Mouse (Mus musculus) lung, embryonic 14.5 days (tissue): ENCODE results near the gene Snx20. TPM values are rescaled to one million over a fixed set of nuclear protein-coding genes. Genes with fewer than 3 reads are reported as not detected.
A peak's percentile ranks its signal among the peaks of the same experiment; 100 is the strongest.

Source experiments
- ATAC-seq: fragments of 200-750 bp; cut with Nextera tagmentation; 2 replicates; pipeline ENCODE4 v1.8.0; 2017; ENCODE audit warnings: mild to moderate bottlenecking, moderate TSS enrichment, moderate library complexity; ENCODE audit not compliant: insufficient read depth
- DNase-seq: peaks from one replicate; pipeline ENCODE4 v3.0.0-alpha.2; 2015
- H3K27ac ChIP-seq: fragments of 300-500 bp; sonication (generic); 2 replicates; pipeline ENCODE4 v1.5.1; 2014; ENCODE audit warnings: low read depth, mild to moderate bottlenecking, moderate library complexity
- H3K27me3 ChIP-seq: fragments of 300-500 bp; sonication (generic); 2 replicates; pipeline ENCODE4 v1.6.1; 2014; ENCODE audit warnings: low read length, control low read depth; ENCODE audit not compliant: insufficient read depth
- H3K36me3 ChIP-seq: fragments of 300-500 bp; sonication (generic); 2 replicates; pipeline ENCODE4 v1.6.1; 2014; ENCODE audit warnings: control low read depth; ENCODE audit not compliant: insufficient read depth
- H3K4me1 ChIP-seq: fragments of 300-500 bp; sonication (generic); 2 replicates; pipeline ENCODE4 v1.6.1; 2014; ENCODE audit warnings: antibody characterized with exemption, control low read depth; ENCODE audit not compliant: insufficient read depth
- H3K4me2 ChIP-seq: fragments of 300-500 bp; sonication (generic); 2 replicates; pipeline ENCODE4 v1.6.1; 2014; ENCODE audit warnings: mild to moderate bottlenecking
- H3K4me3 ChIP-seq: fragments of 300-500 bp; sonication (generic); 2 replicates; pipeline ENCODE4 v1.5.1; 2014; ENCODE audit warnings: low read depth, low read length
- H3K9ac ChIP-seq: fragments of 300-500 bp; sonication (generic); 2 replicates; pipeline ENCODE4 v1.6.1; 2014
- H3K9me3 ChIP-seq: fragments of 300-500 bp; sonication (generic); 2 replicates; pipeline ENCODE4 v1.6.1; 2016; ENCODE audit warnings: low read depth, low read length, control low read depth
- CTCF ChIP-seq: IDR thresholded peaks from 2 replicates; pipeline ENCODE4 v1.5.1; 2016; ENCODE audit warnings: antibody characterized with exemption, low read depth
- WGBS: fragments of 180-500 bp; shearing (Covaris S2); extraction: QIAGEN DNeasy Blood & Tissue Kit; methylation state at CpG from one replicate; pipeline ENCODE4 v1.1.7; 2014; 5-methylcytosine and 5-hydroxymethylcytosine counted together
- polyA plus RNA-seq: library from polyadenylated mRNA; unstranded; fragments of >200 nt; fragmentation: Nextera tagmentation; extraction: Ambion mirVana; gene quantifications from 2 replicates; pipeline ENCODE4 v1.2.1, GENCODE M21; 2014

Snx20 gene
- polyA plus RNA-seq, 1 experiment from 2014 or later, result 2.9 TPM

- no peak for TF ChIP-seq CTCF
- peak; percentile 95 for ATAC-seq
These were observed 31.6 kb downstream of the Snx20 start for GRCm38 (mm10) chr8:88604065-88605038.

DNA sequence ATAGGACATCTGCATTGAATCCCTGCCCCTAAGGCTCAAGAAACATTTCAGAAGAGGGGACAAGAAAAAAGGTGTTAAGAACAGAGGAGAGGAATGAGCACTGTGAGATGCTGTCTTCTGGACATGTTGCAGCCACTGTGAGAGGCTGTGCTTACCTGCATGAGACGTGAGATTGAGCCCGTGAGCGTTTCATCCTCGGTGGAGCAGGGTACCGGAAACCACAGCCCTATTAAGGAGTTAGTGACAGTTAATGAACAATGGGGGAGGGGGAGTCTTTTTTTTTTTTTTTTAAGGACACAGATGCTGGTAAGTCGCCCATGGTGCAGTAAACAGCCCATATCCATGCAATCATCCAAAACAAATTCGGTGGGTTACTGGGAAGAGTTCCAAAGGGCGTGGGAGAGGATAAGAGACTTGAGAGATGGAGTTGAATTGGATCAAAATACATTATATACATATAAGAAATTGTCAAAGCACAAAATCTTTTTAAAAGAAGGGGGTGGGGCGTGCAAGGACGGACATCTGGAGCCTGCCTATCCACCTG is 32.4 kb downstream of the Snx20 start:
- TF ChIP-seq CTCF, result no peak
- DNase-seq (peak; percentile 68), ATAC-seq (peak; percentile 18; the same call in 1 of the 2 replicates)
- no peak overlapping the region; the same call in 1 of the 2 replicates for H3K9ac ChIP-seq
- peak overlapping the region; percentile 64 for H3K27ac ChIP-seq
- peaks cover 12% of the 10 kb centered on the region for H3K4me1 ChIP-seq
- no peaks in the 10 kb centered on the region for H3K27me3 ChIP-seq
- H3K4me3 ChIP-seq, result peak overlapping the region; percentile 18; the same call in 1 of the 2 replicates
- H3K36me3 ChIP-seq, result no peaks in the 10 kb centered on the region
- peak overlapping the region; percentile 59 for H3K4me2 ChIP-seq
- 10% methylated on average over 10 of the region's 10 CpGs for WGBS
- H3K9me3 ChIP-seq, result no peaks in the 10 kb centered on the region

More at GRCm38 (mm10) chr8:88604065-88605038, 31.6 kb downstream of the Snx20 start:
- H3K4me1 ChIP-seq, result peaks cover 12% of the 10 kb centered on the region
- no peaks in the 10 kb centered on the region for H3K36me3 ChIP-seq
- WGBS, result 5% methylated on average over 20 of the region's 20 CpGs
- peak overlapping the region; percentile 59 for H3K4me2 ChIP-seq
- H3K9ac ChIP-seq, result no peak overlapping the region
- DNase-seq, result peak; percentile 92
- no peaks in the 10 kb centered on the region for H3K27me3 ChIP-seq
- peak overlapping the region; percentile 90 for H3K27ac ChIP-seq
- no peaks in the 10 kb centered on the region for H3K9me3 ChIP-seq
- peak overlapping the region; percentile 18; the same call in 1 of the 2 replicates for H3K4me3 ChIP-seq

GRCm38 (mm10) chr8:88599491-88599890 is 36.4 kb downstream of the Snx20 start:
- TF ChIP-seq CTCF, result no peak
- Histone ChIP-seq H3K9ac (no peak overlapping the region), H3K4me2 (no peak overlapping the region), H3K9me3 (no peaks in the 10 kb centered on the region), H3K36me3 (no peaks in the 10 kb centered on the region), H3K4me3 (no peak overlapping the region), H3K27me3 (no peaks in the 10 kb centered on the region), H3K4me1 (no peaks in the 10 kb centered on the region), H3K27ac (no peak overlapping the region)
- ATAC-seq, result no peak
- 84% methylated on average over 7 of the region's 7 CpGs for WGBS
- no peak for DNase-seq

GRCm38 (mm10) chr8:88598578-88598977 is 37.4 kb downstream of the Snx20 start:
- no peak for TF ChIP-seq CTCF
- no peaks in the 10 kb centered on the region for H3K27me3 ChIP-seq
- no peak overlapping the region for H3K27ac ChIP-seq
- H3K4me3 ChIP-seq, result no peak overlapping the region
- WGBS, result 48% methylated on average over 5 of the region's 5 CpGs
- ATAC-seq, result peak; percentile 48
- no peak overlapping the region for H3K9ac ChIP-seq
- no peak overlapping the region for H3K4me2 ChIP-seq
- H3K9me3 ChIP-seq, result no peaks in the 10 kb centered on the region
- DNase-seq, result peak; percentile 31
- H3K36me3 ChIP-seq, result peaks cover 4% of the 10 kb centered on the region
- no peaks in the 10 kb centered on the region for H3K4me1 ChIP-seq

DNA sequence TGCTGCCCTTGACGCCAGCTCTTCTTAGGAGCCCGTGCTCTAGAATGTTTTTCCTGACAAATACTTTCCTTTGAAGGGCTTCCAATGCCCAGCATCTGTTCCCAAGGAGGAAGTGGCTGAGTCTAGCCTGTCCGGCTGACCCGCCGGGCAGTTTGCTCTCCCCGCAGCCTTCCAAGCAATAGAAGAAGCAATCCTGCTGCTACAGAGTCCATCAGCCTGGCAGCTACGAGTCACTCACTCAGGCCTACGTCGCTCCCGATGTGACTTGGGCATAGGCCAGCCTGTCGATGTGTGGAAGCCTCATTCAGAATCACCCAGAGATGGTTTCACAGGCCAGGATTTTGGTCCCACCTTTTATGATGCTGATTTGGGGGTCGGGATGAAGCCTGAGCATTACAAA is 39.9 kb downstream of the Snx20 start:
- WGBS, result 77% methylated on average over 12 of the region's 12 CpGs
- Histone ChIP-seq H3K9ac (no peak overlapping the region), H3K27ac (no peak overlapping the region), H3K27me3 (no peaks in the 10 kb centered on the region), H3K36me3 (peaks cover 17% of the 10 kb centered on the region), H3K4me1 (no peaks in the 10 kb centered on the region), H3K4me3 (no peak overlapping the region), H3K4me2 (no peak overlapping the region), H3K9me3 (no peaks in the 10 kb centered on the region)
- no peak for TF ChIP-seq CTCF
- DNase-seq (no peak), ATAC-seq (no peak)

GRCm38 (mm10) chr8:88593947-88594346 is 42.0 kb downstream of the Snx20 start:
- H3K4me2 ChIP-seq, result no peak overlapping the region
- H3K36me3 ChIP-seq, result peaks cover 35% of the 10 kb centered on the region
- TF ChIP-seq CTCF, result no peak
- no peaks in the 10 kb centered on the region for H3K27me3 ChIP-seq
- no peak overlapping the region for H3K27ac ChIP-seq
- no peak overlapping the region for H3K4me3 ChIP-seq
- H3K4me1 ChIP-seq, result no peaks in the 10 kb centered on the region
- peak; percentile 12 for DNase-seq
- H3K9ac ChIP-seq, result no peak overlapping the region
- H3K9me3 ChIP-seq, result no peaks in the 10 kb centered on the region
- no peak for ATAC-seq
- WGBS, result 91% methylated on average over 1 of the region's 1 CpGs

GRCm38 (mm10) chr8:88590226-88590625 is 45.7 kb downstream of the Snx20 start:
- Histone ChIP-seq H3K27ac (0 out of 2 replicates have a peak overlapping the region, but pooled peaks have one; percentile 18), H3K36me3 (peaks cover 66% of the 10 kb centered on the region), H3K9me3 (no peaks in the 10 kb centered on the region), H3K4me3 (no peak overlapping the region), H3K4me2 (no peak overlapping the region), H3K27me3 (no peaks in the 10 kb centered on the region), H3K4me1 (no peaks in the 10 kb centered on the region), H3K9ac (no peak overlapping the region)
- ATAC-seq (peak; percentile 25; the same call in 1 of the 2 replicates), DNase-seq (peak; percentile 75)
- WGBS, result 47% methylated on average over 6 of the region's 6 CpGs
- no peak for TF ChIP-seq CTCF
